Mouse (Mus musculus) midbrain, embryonic 16.5 days (tissue): ENCODE measurements around the gene Olfr987. TPM values are rescaled to one million over a fixed set of nuclear protein-coding genes. Genes with fewer than 3 reads are reported as not detected.
A peak's percentile ranks its signal among the peaks of the same experiment; 100 is the strongest.
"Not testable (repeated sequence)": the region's sequence is repeated elsewhere in the genome, so short reads cannot be mapped to it uniquely, and the experiment has no call there.

Experiments
- ATAC-seq: fragments of 200-750 bp; cut with Nextera tagmentation; 2 replicates; pipeline ENCODE4 v1.8.0; 2017; ENCODE audit warnings: moderate TSS enrichment
- H3K27ac ChIP-seq: fragments of 300-500 bp; sonication (generic); 2 replicates; pipeline ENCODE4 v1.5.1; 2014; ENCODE audit warnings: mild to moderate bottlenecking, low read length, mixed read lengths
- H3K27me3 ChIP-seq: fragments of 300-500 bp; sonication (generic); 2 replicates; pipeline ENCODE4 v1.6.1; 2014; ENCODE audit warnings: low read depth, low read length, mixed read lengths; ENCODE audit not compliant: control insufficient read depth, insufficient read depth
- H3K36me3 ChIP-seq: fragments of 300-500 bp; sonication (generic); 2 replicates; pipeline ENCODE4 v1.6.1; 2014; ENCODE audit warnings: mild to moderate bottlenecking, low read length, moderate library complexity, mixed read lengths; ENCODE audit not compliant: control insufficient read depth, insufficient read depth
- H3K4me1 ChIP-seq: fragments of 300-500 bp; sonication (generic); 2 replicates; pipeline ENCODE4 v1.6.1; 2014; ENCODE audit warnings: mild to moderate bottlenecking, low read length, mixed read lengths; ENCODE audit not compliant: control insufficient read depth, insufficient read depth
- H3K4me2 ChIP-seq: fragments of 300-500 bp; sonication (generic); 2 replicates; pipeline ENCODE4 v1.6.1; 2014; ENCODE audit warnings: mild to moderate bottlenecking, low read length, mixed read lengths
- H3K4me3 ChIP-seq: fragments of 300-500 bp; sonication (generic); 2 replicates; pipeline ENCODE4 v1.5.1; 2014; ENCODE audit warnings: low read depth, mild to moderate bottlenecking, low read length, moderate library complexity, mixed read lengths
- H3K9ac ChIP-seq: fragments of 300-500 bp; sonication (generic); 2 replicates; pipeline ENCODE4 v1.6.1; 2014; ENCODE audit warnings: low read depth, low read length, mixed read lengths
- H3K9me3 ChIP-seq: fragments of 300-500 bp; sonication (generic); replicated peaks from 2 replicates; pipeline ENCODE4 v1.6.1; 2014; ENCODE audit warnings: mild to moderate bottlenecking, low read length, mixed read lengths; ENCODE audit not compliant: control insufficient read depth, poor library complexity, severe bottlenecking
- WGBS: fragments of 180-500 bp; shearing (Covaris S2); extraction: QIAGEN DNeasy Blood & Tissue Kit; methylation state at CpG from one replicate; pipeline ENCODE4 v1.1.7; 2014; 5-methylcytosine and 5-hydroxymethylcytosine counted together
- polyA plus RNA-seq: library from polyadenylated mRNA; unstranded; fragments of >200 nt; fragmentation: Nextera tagmentation; extraction: Ambion mirVana; gene quantifications from 2 replicates; pipeline ENCODE4 v1.2.1, GENCODE M21; 2015

The Olfr987 gene
- polyA plus RNA-seq, result not detected in 2 replicates

DNA sequence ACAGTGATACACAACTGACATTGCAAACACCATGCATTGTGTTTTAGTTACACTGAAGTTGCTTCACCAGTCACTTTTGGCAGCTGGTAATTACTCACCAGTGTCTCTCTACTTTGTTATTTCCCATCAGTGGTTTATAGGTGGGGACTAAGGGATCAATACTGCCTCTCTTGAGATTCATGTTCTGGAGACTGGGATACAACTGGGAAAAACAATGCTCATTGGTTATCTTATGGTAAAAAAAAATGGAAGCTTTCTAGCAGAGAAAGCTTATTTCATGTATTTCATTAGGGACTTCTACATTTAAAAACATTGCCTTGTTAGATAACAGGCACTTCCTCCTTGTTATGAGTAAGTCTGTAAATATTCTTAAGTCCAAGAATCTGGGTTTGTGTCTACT is at the start of gene Olfr987:
Gene Olfr987, minus strand, starts transcription at position 101 of the 400 bp plus-strand sequence.
- H3K4me1 ChIP-seq, H3K4me2 ChIP-seq, H3K9ac ChIP-seq, H3K4me3 ChIP-seq, H3K27me3 ChIP-seq, H3K9me3 ChIP-seq, H3K27ac ChIP-seq, ATAC-seq, H3K36me3 ChIP-seq: not testable (repeated sequence)

DNA sequence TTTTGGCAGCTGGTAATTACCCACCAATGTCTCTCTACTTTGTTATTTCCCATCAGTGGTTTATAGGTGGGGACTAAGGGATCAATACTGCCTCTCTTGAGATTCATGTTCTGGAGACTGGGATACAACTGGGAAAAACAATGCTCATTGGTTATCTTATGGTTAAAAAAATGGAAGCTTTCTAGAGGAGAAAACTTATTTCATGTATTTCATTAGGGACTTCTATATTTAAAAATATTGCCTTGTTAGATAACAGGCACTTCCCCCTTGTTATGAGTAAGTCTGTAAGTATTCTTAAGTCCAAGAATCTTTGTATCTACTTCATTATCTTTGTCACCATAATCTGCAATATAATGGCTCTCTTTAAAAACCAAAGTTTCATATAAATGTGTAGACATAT is 24.0 kb upstream of the Olfr987 start, which contains the start of gene Olfr988:
Gene Olfr988, minus strand, starts transcription at position 101 of the 400 bp plus-strand sequence.
- not testable (repeated sequence) for H3K4me1 ChIP-seq, H3K27ac ChIP-seq, ATAC-seq, H3K9me3 ChIP-seq, H3K9ac ChIP-seq, H3K4me3 ChIP-seq, H3K27me3 ChIP-seq, H3K4me2 ChIP-seq, H3K36me3 ChIP-seq

DNA sequence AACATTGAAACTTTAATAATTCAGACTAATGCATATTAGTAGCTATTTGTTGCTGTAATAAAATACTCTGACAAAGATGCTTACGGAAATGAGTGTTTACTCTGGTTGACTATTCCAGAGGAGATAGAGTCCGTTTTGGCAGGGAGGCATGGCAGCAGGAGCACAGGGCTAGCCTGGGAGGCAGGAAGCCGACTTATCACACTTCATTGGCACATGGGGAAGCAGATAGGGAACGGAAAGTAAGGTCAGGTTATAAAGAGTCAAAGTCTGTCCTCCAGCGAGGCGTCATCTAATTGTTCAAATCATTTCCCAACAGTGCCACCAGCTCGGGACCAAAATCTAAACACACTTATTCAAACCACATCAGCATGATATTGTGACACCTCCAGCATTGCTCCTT is 857 bp upstream of the Olfr987 start:
- H3K9ac ChIP-seq, result no peak overlapping the region
- no peak for ATAC-seq
- WGBS, result 82% methylated on average over 7 of the region's 7 CpGs
- H3K4me2 ChIP-seq, result no peak overlapping the region
- no peaks in the 10 kb centered on the region for H3K4me1 ChIP-seq
- no peaks in the 10 kb centered on the region for H3K9me3 ChIP-seq
- no peaks in the 10 kb centered on the region for H3K36me3 ChIP-seq
- no peak overlapping the region for H3K27ac ChIP-seq
- no peaks in the 10 kb centered on the region for H3K27me3 ChIP-seq
- H3K4me3 ChIP-seq, result no peak overlapping the region

DNA sequence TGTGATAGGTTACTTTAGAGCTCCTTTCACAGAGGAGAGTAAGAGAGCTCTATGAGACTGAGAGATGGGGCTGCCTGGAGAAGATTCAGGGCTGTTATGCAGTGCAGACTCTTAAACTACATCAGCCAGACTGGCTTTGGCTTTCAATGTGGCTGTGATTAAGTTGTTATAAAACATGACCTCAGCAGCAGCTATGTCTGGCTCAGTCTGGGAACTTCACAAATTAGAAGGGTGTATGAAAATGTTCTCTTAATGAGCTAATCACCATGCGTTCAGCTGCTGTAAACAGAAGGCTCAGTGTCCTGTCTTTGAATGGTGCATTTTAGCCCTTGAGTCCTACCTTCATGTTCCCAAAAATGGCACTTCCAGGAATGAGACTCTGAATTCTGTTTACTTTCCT is 20.0 kb downstream of the Olfr987 start:
- no peaks in the 10 kb centered on the region for H3K36me3 ChIP-seq
- ATAC-seq, result no peak

DNA sequence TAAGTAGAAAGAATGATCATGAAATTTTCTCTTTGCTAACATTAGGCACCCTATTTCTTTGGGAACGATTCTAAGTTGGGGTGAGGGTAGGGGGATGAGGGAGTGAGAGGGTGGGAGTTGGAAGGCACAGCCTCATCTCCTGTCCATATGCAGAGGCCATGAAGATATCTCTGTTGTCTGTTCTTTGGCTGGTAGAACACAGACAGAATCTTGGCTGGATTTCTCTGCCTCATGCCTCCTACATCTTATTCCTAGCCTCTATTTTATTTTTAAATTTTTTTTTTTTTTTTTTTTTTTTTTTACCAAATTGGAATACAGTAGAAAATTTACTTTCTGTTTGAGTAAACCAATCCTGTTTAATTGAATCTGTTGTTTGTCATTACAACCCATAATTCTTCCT is 53.7 kb downstream of the Olfr987 start:
- H3K9ac ChIP-seq, result no peak overlapping the region
- no peaks in the 10 kb centered on the region for H3K27me3 ChIP-seq
- 50% methylated on average over 1 of the region's 1 CpGs for WGBS
- H3K4me2 ChIP-seq, result no peak overlapping the region
- H3K9me3 ChIP-seq, result no peaks in the 10 kb centered on the region
- ATAC-seq, result no peak
- no peaks in the 10 kb centered on the region for H3K4me1 ChIP-seq
- no peaks in the 10 kb centered on the region for H3K36me3 ChIP-seq
- no peak overlapping the region for H3K27ac ChIP-seq
- no peak overlapping the region for H3K4me3 ChIP-seq

More for the DNA sequence above, 20.0 kb downstream of the Olfr987 start:
- Histone ChIP-seq H3K4me1 (no peaks in the 10 kb centered on the region), H3K9me3 (no peaks in the 10 kb centered on the region), H3K9ac (no peak overlapping the region), H3K4me3 (no peak overlapping the region), H3K27me3 (no peaks in the 10 kb centered on the region), H3K27ac (no peak overlapping the region), H3K4me2 (no peak overlapping the region)
- 83% methylated on average over 1 of the region's 1 CpGs for WGBS

DNA sequence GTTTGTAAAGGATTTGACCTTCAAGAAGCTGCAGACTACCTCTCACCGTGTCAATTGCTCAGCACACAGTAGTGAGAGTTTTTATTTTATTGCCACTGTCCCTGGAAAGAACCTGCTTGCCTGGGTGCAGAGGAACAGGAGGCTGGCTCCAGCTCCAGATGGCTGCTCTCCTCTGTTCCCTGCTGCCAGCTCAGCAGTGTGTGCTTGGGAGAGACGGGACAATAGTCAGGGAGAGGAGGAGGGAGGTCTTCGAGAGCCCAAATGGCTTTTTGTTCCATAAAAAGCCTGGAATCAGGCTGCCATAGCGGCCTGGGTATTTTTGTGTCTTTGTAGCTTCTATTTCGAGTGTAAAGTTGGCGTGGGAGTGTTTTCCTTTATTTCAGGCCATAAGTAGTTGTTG is 54.5 kb downstream of the Olfr987 start:
- H3K27me3 ChIP-seq, result no peaks in the 10 kb centered on the region
- no peaks in the 10 kb centered on the region for H3K36me3 ChIP-seq
- H3K4me3 ChIP-seq, result no peak overlapping the region
- WGBS, result 23% methylated on average over 6 of the region's 6 CpGs
- peak; percentile 36; the same call in 1 of the 2 replicates for ATAC-seq
- no peak overlapping the region for H3K4me2 ChIP-seq
- H3K27ac ChIP-seq, result no peak overlapping the region
- H3K4me1 ChIP-seq, result no peaks in the 10 kb centered on the region
- no peak overlapping the region for H3K9ac ChIP-seq
- no peaks in the 10 kb centered on the region for H3K9me3 ChIP-seq

DNA sequence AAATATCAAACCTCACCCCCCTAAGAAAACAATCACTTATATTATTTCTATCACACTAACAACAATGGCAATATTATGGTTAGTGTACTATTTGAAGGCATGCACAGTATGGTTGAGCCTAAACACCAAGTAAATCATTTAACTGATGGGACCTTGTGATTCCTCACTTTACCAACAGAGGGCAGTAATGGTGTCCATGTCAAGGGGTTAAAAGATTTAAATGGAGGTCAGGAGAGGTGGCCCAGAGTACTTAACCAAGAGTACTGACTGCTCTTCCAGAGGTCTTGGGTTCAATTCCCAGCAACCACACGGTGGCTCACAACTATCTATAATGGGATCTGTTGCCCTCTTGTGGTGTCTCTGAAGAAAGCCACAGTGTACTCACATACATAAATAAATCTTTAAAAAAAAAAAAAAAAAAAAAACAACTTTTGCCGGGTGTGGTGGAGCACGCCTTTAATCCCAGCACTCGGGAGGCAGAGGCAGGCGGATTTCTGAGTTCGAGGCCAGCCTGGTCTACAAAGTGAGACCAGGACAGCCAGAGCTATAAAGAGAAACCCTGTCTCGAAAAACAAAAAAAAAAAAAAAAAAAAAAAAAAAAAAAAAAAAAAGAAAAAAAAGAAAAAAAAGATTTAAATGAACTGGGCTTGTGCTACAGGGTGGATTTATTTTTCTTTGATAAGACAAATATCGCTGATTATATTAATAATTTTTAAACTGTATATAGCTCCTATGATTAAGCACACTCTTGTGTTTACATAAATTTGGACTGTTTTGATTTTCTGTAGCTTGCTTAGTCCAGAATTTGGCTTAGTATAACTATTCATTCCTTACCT is 55.3 kb downstream of the Olfr987 start:
- Histone ChIP-seq H3K4me2 (no peak overlapping the region), H3K27ac (no peak overlapping the region), H3K9me3 (no peaks in the 10 kb centered on the region), H3K9ac (no peak overlapping the region), H3K27me3 (no peaks in the 10 kb centered on the region), H3K36me3 (no peaks in the 10 kb centered on the region), H3K4me3 (no peak overlapping the region), H3K4me1 (no peaks in the 10 kb centered on the region)
- ATAC-seq, result no peak
- WGBS, result 83% methylated on average over 8 of the region's 8 CpGs

DNA sequence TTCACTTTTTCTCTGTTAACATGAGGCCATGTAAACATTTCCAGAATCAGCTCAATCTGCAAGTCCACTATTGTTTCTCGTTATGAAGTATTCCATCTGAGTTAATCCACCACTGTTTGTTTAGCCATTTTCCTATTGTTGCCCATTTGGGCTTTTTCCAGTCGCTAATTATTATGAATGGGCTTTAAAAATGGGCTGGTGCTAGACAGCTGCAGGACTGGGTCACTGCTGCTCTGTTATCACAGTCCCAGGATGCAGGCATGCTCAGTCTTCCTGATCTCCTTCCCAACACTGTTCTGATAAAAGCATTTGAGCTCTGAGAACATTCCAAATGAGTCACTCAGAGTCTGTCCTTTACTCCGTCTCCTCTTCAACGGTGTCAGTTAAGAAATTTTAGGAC is 58.1 kb downstream of the Olfr987 start:
- no peaks in the 10 kb centered on the region for H3K9me3 ChIP-seq
- H3K4me2 ChIP-seq, result no peak overlapping the region
- H3K27me3 ChIP-seq, result no peaks in the 10 kb centered on the region
- H3K4me3 ChIP-seq, result no peak overlapping the region
- 60% methylated on average over 4 of the region's 4 CpGs for WGBS
- H3K9ac ChIP-seq, result no peak overlapping the region
- no peaks in the 10 kb centered on the region for H3K36me3 ChIP-seq
- no peak overlapping the region for H3K27ac ChIP-seq
- ATAC-seq, result no peak
- no peaks in the 10 kb centered on the region for H3K4me1 ChIP-seq
